Mouse (Mus musculus) ES-E14 (cell line): ENCODE measurements around the gene Hist1h2bk.

Source experiments
- HCFC1 ChIP-seq: IDR thresholded peaks from 2 replicates; pipeline ENCODE4 v1.6.1; 2012; ENCODE audit warnings: low read length, inconsistent platforms, borderline replicate concordance; ENCODE audit not compliant: insufficient read depth
- ZC3H11A ChIP-seq: IDR thresholded peaks from 2 replicates; pipeline ENCODE4 v1.6.1; 2012; ENCODE audit warnings: low read depth, mild to moderate bottlenecking, inconsistent platforms, low read length, borderline replicate concordance
- ZNF384 ChIP-seq: IDR thresholded peaks from 2 replicates; pipeline ENCODE4 v1.6.1; 2012; ENCODE audit warnings: low read depth, low read length, inconsistent platforms

GRCm38 (mm10) chr13:22033741-22034442 lies 1.8 kb upstream of the Hist1h2bk start:
- TF ChIP-seq ZNF384 (no peak), ZC3H11A (no peak), HCFC1 (no peak)
